Mouse (Mus musculus): ENCODE data around the gene Hipk2.
"Not testable (repeated sequence)": the region's sequence is repeated elsewhere in the genome, so short reads cannot be mapped to it uniquely, and the experiment has no call there.

Gene Hipk2

GRCm38 (mm10) chr6:38704264-38704984, 171.5 kb downstream of the Hipk2 start:
- in situ Hi-C loops (cut with MboI), result no loop called here

GRCm38 (mm10) chr6:38703526-38703925, 172.4 kb downstream of the Hipk2 start:
- in situ Hi-C loops (cut with MboI), result no loop called here

- in situ Hi-C loops (cut with MboI), result no loop called here
Observed at GRCm38 (mm10) chr6:38702810-38703399, 173.1 kb downstream of the Hipk2 start.

DNA sequence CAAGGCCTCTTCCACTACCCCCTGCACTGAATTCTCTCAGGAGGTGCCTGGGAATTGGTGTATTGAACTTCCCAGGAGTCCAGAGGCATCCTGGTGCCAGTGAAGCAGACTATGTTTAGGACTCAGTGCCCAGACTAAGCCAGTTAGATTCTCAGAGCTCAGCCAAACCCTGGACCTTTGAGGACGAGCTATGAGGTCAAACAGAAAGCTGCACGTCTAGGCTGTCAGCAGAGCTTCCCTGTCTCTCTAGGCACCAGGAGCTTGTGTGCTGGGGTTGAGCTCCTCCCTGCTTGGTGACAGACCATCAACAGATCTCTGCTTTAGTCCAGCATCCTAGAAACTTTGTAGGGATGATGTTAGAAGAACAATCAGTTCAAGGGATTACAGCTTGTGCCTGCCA, 174.5 kb downstream of the Hipk2 start:
- in situ Hi-C loops (cut with MboI), result no loop called here

DNA sequence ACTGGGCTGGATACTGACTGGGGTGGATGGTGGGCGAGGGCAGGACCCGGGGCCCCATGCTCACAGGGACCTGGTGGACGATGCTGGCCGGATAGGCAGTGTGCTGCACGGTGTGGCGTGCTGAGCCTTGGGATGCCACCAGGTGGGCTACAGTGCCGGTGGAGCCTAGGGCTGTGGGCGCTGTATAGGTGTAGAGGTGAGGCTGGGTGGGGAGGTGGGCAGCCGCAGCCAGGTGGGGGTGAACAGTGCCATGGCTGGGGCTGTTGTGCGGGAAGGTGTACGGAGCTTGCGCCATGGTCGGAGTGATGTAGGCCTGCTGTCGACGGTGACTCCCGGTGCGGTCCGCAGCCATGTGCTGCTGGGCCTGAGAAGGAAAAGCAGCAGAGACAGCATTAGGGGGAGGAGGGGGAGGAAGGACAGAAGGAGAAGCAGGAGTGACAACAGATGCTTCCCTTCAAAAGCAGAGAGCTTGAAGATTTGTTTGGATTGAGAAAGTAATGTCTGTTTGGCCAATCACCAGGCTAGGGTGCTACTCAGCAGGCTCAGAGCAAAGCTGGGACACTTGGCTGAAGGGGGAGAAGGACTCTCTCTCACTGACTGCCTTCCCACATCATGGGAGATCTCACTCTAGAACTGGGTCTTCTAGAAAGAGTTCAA, 177.6 kb downstream of the Hipk2 start:
- in situ Hi-C loops (cut with MboI), result no loop called here

DNA sequence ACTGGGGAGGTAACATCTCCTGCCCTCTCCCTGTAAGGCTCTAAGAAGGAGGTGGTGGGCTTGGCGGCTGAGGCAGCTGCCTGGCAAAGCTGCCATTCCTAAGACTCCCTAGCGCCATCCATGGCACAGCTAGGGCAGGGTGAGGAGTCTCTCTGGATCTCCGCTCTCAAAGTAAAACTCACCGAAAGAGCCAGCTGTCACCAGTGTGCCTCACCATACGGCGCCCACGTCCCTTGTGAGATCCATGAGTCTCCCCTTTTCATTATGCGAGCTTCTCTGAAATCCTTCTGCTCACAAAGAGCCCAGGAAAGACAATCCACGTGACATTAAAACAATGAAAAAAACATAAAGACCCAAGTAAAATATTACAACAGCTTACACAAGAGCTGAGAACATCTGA, 179.4 kb downstream of the Hipk2 start:
- in situ Hi-C loops (cut with MboI), result no loop called here

- in situ Hi-C loops (cut with MboI), result no loop called here
Observed at GRCm38 (mm10) chr6:38695380-38696054, 180.4 kb downstream of the Hipk2 start.

- in situ Hi-C loops (cut with MboI), result no loop called here
Observed at GRCm38 (mm10) chr6:38692556-38692955, 183.4 kb downstream of the Hipk2 start.

- in situ Hi-C loops (cut with MboI), result no loop called here
Observed at GRCm38 (mm10) chr6:38691052-38691451, 184.9 kb downstream of the Hipk2 start.

- in situ Hi-C loops (cut with MboI), result no loop called here
Observed at GRCm38 (mm10) chr6:38690615-38691014, 185.3 kb downstream of the Hipk2 start.

DNA sequence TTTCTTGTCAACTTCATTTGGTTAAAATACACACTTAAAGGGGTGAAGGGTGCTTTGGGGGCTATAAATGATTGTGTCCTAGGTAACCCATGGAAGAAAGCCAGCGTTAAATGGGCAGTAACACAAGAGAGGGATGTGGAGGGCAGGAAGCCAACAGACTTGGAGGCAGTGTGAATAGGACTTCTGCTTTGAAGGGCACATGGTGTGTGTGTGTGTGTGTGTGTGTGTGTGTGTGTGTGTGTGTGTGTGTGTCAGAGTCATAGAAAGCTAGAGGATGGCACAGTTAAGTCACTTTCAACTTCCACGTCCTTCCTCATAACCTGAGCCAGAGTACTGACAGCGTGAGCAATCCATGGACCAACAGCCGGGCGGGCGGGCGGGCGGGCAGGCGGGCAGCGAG, 187.1 kb downstream of the Hipk2 start:
- in situ Hi-C loops (cut with MboI), result no loop called here

DNA sequence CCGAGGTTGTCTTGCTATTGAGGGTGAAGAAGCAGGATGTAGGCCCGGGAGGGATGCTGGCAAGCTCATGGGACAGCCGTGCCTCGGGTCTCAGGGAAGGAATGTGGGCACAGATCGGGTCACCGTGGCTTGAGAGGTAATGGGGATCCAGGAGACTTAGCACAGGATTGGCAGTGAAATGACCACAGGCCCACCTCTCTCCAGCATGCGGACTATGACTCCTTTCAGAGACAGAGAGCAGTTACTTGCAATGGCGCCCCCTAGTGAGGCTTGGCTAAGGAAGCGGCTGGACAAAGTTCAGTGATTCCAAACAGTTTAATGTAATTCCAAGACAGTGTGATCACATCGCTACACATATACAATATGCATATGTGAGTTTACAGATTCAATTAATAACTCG, 188.7 kb downstream of the Hipk2 start:
- in situ Hi-C loops (cut with MboI), result no loop called here

DNA sequence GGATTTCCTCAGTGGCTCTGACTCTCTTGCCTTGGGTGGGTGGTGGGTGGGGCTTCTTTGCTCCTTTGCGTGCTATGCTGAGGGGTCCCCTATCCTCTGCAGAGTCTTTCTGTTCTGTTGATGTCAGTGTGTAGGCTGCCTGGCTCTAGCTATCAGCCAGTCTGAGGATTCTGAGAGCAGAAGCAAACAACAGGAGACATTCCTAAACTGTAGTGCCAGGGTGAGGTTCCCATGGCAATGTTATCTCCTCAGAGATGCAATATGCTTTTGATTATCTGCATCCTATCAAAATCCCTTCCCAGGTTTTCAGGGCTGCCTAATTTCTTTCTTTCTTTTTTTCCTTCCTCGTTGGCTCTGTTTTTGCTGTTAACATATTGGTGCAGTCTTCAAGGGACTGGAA, 193.4 kb downstream of the Hipk2 start:
- in situ Hi-C loops (cut with MboI), result no loop called here

DNA sequence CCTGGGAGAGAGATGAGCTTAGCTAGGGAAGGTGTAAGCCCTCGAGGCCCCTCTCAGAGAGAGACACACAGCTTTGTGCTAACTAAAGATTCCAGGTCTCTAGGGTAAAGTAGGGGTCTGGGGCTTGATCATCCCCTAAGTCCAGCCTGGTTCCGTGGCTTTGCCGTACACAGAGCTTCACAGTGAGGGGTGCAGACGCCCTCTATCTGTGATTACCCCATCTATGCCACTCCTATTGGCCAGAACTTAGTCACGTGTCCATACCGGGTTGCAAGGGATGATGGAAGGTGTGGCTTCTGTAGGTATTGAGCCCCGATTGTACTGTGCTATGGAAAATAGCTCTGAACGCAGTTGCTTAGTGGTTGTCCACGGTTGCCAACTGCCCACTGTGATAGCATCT, 198.3 kb downstream of the Hipk2 start:
- in situ Hi-C loops (cut with MboI), result no loop called here

- in situ Hi-C loops (cut with MboI), result no loop called here
Observed at GRCm38 (mm10) chr6:38676723-38677122, 199.2 kb downstream of the Hipk2 start.

DNA sequence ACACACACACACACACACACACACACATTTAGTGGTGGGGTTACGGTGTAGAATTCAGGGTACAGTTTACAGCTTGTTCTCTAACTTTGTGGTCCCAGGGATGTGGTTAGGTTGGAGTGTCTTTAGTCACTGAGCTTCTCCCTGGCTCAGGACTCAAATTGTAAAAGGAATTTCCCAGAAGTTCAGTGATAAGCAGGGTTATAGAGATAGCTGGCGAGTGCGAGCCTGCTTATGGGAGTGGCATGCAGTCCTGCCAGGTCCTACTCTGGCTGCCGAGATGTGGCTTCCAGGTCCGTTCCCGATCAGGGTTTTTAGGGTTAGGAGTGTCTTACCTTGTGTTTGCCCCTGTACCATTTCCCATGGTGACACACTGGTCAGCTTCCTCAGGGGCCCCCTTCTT, 199.7 kb downstream of the Hipk2 start:
- in situ Hi-C loops (cut with MboI), result no loop called here

GRCm38 (mm10) chr6:38672011-38672410, 204.0 kb downstream of the Hipk2 start:
- in situ Hi-C loops (cut with MboI), result no loop called here

DNA sequence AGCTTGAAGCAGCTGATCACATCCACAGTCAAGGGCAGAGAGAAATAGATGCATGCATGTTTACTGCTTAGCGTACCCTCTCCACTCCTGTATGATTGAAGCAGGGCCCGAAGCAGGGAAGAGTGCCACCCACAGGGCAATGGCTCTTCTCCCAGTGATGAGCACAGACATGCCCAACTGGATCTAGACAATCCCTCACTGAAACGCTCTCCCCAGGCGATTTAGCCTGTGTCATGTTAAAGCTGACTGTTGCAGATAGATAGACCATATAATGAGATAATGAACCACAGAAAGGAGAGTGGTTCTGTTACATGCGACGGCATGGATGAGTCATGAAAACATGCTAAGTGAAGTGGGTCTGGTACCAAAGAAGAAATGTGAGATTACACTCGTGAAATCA, 204.7 kb downstream of the Hipk2 start:
- in situ Hi-C loops (cut with MboI), result no loop called here

- in situ Hi-C loops (cut with MboI), result not testable (repeated sequence)
Observed at GRCm38 (mm10) chr6:38670488-38670887, 205.5 kb downstream of the Hipk2 start.

DNA sequence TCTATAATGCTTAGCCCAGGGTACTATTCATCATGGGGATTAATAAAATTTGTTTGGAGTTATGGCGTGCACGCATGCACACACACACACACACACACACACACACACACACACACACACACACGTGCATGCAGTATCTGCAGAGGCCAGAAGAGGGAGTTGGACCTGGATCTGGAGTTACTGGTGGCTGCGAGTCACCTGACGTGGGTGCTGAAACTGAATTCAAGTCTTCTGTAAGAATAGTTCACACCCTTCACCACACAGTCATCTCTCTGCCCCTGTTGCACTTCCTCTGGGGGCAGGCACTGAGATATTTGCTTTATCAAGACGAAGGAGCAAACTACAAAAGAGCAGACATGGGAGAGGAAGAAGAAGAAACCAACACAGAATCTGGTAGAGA, 206.4 kb downstream of the Hipk2 start:
- in situ Hi-C loops (cut with MboI), result no loop called here

DNA sequence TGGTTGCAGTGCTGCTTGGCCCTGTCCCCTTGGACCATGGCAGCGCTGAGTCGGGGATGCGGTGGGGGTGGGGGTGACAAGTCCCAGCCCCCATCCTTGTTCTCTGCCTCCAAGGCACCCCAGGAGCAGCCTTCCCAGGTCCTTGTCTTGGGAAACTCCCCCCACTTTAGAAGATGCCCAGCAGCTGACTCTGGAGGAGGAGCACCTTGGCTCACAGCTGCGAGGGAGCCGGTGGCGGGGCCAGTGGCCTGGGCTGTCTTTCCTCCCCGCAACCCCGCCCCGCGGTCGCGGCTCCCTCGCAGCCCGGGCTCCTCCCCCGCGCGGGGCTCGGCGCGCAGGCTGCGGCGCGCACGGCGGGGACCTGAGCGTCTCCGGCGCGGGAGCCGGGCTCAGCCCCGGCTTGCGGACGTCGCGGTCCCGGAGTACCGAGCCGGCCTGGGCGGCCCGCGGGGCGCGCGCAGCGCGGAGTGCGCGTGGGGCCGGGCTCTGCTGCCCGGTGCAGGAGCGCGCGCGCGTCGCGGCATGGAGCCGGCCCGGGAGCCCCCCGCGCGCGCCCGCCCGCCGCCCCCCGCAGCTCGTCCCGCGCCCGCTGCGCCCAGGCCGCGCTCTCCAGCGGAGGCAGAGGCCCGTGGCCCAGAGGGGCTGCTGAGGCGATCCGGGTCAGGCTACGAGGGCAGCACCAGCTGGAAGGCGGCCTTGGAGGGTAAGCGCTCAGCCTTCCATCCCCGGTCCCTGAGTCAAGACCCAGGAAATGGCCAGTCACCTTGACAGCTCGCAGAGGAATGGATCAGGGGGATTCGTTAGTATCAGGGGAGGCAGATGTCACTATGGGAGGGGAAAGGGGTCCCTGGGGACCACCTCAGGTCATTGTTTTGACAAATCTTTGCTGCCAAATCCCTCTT, 213.0 kb downstream of the Hipk2 start, which contains the start of gene Clec2l:
TSS of gene Clec2l (plus strand) at position 356 of the 902 bp plus-strand sequence.
- in situ Hi-C loops (cut with MboI), result no loop called here

DNA sequence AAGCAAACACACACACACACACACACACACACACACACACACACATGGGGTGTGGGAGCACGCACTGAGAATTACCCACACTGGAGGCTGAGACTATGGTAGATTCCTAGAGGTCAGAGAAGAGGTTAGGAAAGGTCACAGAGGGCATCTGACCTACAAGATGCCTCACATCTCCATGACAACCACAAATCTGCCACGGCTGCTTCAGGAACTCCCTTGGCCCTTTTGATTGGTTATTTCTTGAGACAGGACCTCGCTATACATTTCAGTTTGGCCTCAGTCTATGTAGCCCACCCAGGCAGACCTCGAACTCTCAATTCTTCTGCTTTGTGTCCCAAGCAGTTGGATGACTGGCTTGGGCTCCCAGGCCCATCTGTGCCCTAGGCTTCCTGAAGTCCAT, 214.3 kb downstream of the Hipk2 start:
- in situ Hi-C loops (cut with MboI), result no loop called here

Data from mature B cell (primary cell).